Mouse (Mus musculus): Measurements from ENCODE around the gene Elp4.

DNA sequence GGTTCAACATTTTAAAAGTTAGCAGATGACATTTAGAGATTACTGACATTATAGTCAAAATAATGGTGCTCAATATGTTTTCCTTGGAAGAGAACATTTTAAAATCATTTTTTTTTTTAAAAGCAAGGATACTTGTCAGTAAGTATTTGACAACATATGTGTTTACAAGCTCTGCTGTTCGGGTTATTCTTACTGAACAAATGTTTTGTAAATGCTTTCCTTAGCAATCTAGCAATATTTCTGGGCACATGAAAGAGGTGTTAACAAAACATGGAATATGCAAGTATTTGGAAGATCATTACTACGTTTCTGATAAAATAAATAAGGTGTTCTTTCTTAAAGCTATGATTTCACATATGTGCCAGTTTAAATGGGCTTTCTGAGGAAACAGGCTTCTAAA lies 94.1 kb downstream of the Elp4 start:
- TF ChIP-seq CTCF (IDR thresholded peaks at IDR 0.05; ENCODE audit: low read depth, low read length), result no peak
- no peak for TF ChIP-seq POLR2A (IDR thresholded peaks at IDR 0.05; ENCODE audit: borderline replicate concordance, low read depth, low read length)

All from bone marrow macrophage, adult 2 months (primary cell).